Mouse (Mus musculus) liver, embryonic 14.5 days (tissue): ENCODE measurements around the gene 2310039H08Rik.

Source experiments
- CTCF ChIP-seq: IDR thresholded peaks from 2 replicates; pipeline ENCODE4 v1.5.1; 2016; ENCODE audit warnings: antibody characterized with exemption, low read depth, control low read depth
- EP300 ChIP-seq: IDR thresholded peaks from 2 replicates; pipeline ENCODE4 v1.6.1; 2016; ENCODE audit warnings: antibody characterized with exemption, low read depth

- TF ChIP-seq CTCF, result no peak
- TF ChIP-seq EP300, result peak; percentile 82
These were observed 45.3 kb downstream of the 2310039H08Rik start for GRCm38 (mm10) chr17:46817734-46818158.
